Mouse (Mus musculus) embryonic facial prominence, embryonic 11.5 days (tissue): ENCODE measurements around the gene Cnnm4. TPM values are rescaled to one million over a fixed set of nuclear protein-coding genes. Genes with fewer than 3 reads are reported as not detected.

Source experiments
- ATAC-seq: fragments of 200-750 bp; cut with Nextera tagmentation; replicated peaks from 2 replicates; pipeline ENCODE4 v1.8.0; 2017; ENCODE audit warnings: low read depth; ENCODE audit not compliant: insufficient number of reproducible peaks, low FRiP score, low TSS enrichment
- DNase-seq: peaks from one replicate; pipeline ENCODE4 v3.0.0-alpha.2; 2015; ENCODE audit warnings: low spot score
- H3K27ac ChIP-seq: fragments of 300-500 bp; sonication (generic); replicated peaks from 2 replicates; pipeline ENCODE4 v1.5.1; 2014; ENCODE audit warnings: mild to moderate bottlenecking, low read depth, low read length, control low read depth
- H3K27me3 ChIP-seq: fragments of 300-500 bp; sonication (generic); 2 replicates; pipeline ENCODE4 v1.6.1; 2014; ENCODE audit warnings: mild to moderate bottlenecking, low read length, moderate library complexity, mixed read lengths; ENCODE audit not compliant: control insufficient read depth, insufficient read depth
- H3K36me3 ChIP-seq: fragments of 300-500 bp; sonication (generic); replicated peaks from 2 replicates; pipeline ENCODE4 v1.6.1; 2014; ENCODE audit warnings: low read depth, mild to moderate bottlenecking, low read length, moderate library complexity, mixed read lengths; ENCODE audit not compliant: control insufficient read depth, insufficient read depth
- H3K4me1 ChIP-seq: fragments of 300-500 bp; sonication (generic); 2 replicates; pipeline ENCODE4 v1.6.1; 2014; ENCODE audit warnings: low read length, mixed read lengths; ENCODE audit not compliant: control insufficient read depth, insufficient read depth
- H3K4me2 ChIP-seq: fragments of 300-500 bp; sonication (generic); 2 replicates; pipeline ENCODE4 v1.6.1; 2014; ENCODE audit warnings: low read depth, mild to moderate bottlenecking, control low read depth, low read length, moderate library complexity
- H3K4me3 ChIP-seq: fragments of 300-500 bp; sonication (generic); 2 replicates; pipeline ENCODE4 v1.5.1; 2014; ENCODE audit warnings: low read depth, low read length, control low read depth
- H3K9ac ChIP-seq: fragments of 300-500 bp; sonication (generic); replicated peaks from 2 replicates; pipeline ENCODE4 v1.6.1; 2014; ENCODE audit warnings: mild to moderate bottlenecking, control low read depth, low read length
- H3K9me3 ChIP-seq: fragments of 300-500 bp; sonication (generic); replicated peaks from 2 replicates; pipeline ENCODE4 v1.6.1; 2016; ENCODE audit warnings: mild to moderate bottlenecking, low read length, inconsistent platforms, mixed read lengths; ENCODE audit not compliant: control insufficient read depth
- WGBS: fragments of 180-500 bp; shearing (Covaris S2); extraction: QIAGEN DNeasy Blood & Tissue Kit; methylation state at CpG from one replicate; pipeline ENCODE4 v1.1.7; 2014; 5-methylcytosine and 5-hydroxymethylcytosine counted together
- polyA plus RNA-seq: library from polyadenylated mRNA; unstranded; fragments of >200 nt; fragmentation: Nextera tagmentation; extraction: Ambion mirVana; gene quantifications from 2 replicates; pipeline ENCODE4 v1.2.1, GENCODE M21; 2014

The Cnnm4 gene
- polyA plus RNA-seq, 1 experiment from 2014 or later, result 12.8 TPM

DNA sequence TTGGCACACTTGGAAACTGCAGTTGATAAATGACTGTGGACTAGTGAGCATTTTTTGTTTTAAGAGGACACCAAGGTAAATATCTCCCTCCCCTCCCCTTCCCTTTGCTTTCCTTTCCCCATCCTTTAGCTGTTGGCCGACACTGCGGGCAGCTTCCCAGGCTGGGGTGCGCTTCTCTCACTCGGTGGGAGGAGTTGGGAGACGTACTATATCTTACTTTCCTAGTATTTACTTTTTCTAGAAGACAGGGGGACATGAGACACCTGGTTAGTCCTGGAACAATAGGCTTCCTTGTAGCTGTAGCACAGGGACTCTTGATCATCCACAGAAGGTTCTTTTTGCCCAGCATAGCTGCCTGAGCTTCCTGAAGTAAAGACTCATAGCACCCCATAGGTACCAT lies 52.6 kb downstream of the Cnnm4 start:
- H3K4me3 ChIP-seq, result no peak overlapping the region
- 91% methylated on average over 5 of the region's 5 CpGs for WGBS
- no peak overlapping the region for H3K4me2 ChIP-seq
- no peaks in the 10 kb centered on the region for H3K9me3 ChIP-seq
- no peak overlapping the region for H3K27ac ChIP-seq
- H3K27me3 ChIP-seq, result no peaks in the 10 kb centered on the region
- H3K9ac ChIP-seq, result no peak overlapping the region
- DNase-seq (no peak), ATAC-seq (no peak)
- no peaks in the 10 kb centered on the region for H3K4me1 ChIP-seq
- peaks cover 13% of the 10 kb centered on the region for H3K36me3 ChIP-seq

DNA sequence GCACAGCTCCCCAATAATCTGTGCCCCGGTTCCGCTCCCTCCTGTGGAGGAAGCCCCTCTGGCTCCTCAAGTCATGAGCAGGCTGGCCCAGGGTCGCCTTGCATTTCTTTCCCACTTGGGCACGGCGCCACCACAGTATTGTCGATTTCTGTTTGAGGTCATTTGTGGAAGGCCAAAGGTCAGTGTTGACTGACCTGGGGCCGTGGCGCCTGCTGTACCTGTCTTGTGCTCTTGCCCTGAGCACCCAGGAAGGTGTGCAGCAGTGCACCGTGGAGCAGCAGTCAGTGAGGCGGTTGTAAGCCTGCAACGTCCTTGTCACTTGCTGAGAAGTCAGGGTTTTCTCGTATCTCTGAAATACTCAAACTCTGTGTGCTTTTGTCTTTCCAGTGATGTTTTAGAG lies 54.4 kb downstream of the Cnnm4 start:
- H3K4me3 ChIP-seq, result no peak overlapping the region

DNA sequence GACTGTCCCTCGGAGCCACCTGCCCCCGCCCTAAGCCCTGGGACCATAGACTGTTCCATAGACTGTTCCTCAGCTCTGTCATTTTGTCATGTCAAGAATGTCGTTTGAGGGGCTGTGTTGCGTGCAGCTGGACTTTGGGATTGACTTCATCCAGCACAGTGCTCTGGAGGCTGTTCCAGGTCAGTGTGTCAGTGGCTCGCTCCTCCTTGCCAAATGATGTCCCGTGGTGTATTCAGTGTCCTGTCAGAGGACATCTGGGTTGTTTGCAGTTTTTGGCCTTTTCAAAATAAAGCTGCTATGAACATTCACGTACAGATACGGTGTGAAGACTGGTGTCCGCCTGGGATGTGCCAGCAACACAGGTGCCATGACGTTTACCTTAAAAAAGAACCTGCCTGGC lies 55.5 kb downstream of the Cnnm4 start:
- H3K9me3 ChIP-seq, result no peaks in the 10 kb centered on the region
- H3K27me3 ChIP-seq, result no peaks in the 10 kb centered on the region
- H3K9ac ChIP-seq, result no peak overlapping the region
- peaks cover under 1% of the 10 kb centered on the region for H3K36me3 ChIP-seq
- H3K4me3 ChIP-seq, result no peak overlapping the region
- H3K4me2 ChIP-seq, result no peak overlapping the region
- no peak for ATAC-seq
- 92% methylated on average over 10 of the region's 10 CpGs for WGBS
- H3K4me1 ChIP-seq, result no peaks in the 10 kb centered on the region
- DNase-seq, result no peak
- H3K27ac ChIP-seq, result no peak overlapping the region

More for the DNA sequence above, 54.4 kb downstream of the Cnnm4 start:
- Histone ChIP-seq H3K4me1 (no peaks in the 10 kb centered on the region), H3K9me3 (no peaks in the 10 kb centered on the region), H3K27me3 (no peaks in the 10 kb centered on the region), H3K36me3 (peaks cover 6% of the 10 kb centered on the region), H3K4me2 (no peak overlapping the region), H3K27ac (no peak overlapping the region), H3K9ac (no peak overlapping the region)
- DNase-seq (no peak), ATAC-seq (no peak)
- WGBS, result 88% methylated on average over 12 of the region's 12 CpGs

DNA sequence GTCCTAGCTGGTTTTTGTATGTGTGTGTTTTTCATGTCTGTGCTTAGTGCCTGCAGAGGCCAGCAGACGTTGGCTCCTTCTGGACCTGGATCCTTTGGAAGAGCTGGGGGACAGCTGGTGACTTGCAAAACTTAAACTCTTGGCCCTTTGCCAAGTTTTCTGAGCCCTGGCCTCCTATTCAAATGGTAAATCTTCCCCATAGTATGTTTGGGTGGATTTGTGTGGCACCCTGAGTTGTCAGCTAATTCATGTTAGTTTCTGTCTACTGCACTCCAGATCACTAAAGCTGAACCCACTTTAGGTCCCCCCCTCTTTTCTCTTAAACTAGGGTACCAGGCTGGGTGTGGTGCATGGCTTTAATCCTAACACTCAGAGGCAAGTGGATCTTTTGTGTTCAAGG lies 56.9 kb downstream of the Cnnm4 start:
- DNase-seq (peak; percentile 13), ATAC-seq (no peak)
- H3K9ac ChIP-seq, result no peak overlapping the region
- no peaks in the 10 kb centered on the region for H3K9me3 ChIP-seq
- no peak overlapping the region for H3K4me2 ChIP-seq
- 64% methylated on average over 1 of the region's 1 CpGs for WGBS
- H3K4me3 ChIP-seq, result no peak overlapping the region
- no peak overlapping the region for H3K27ac ChIP-seq
- no peaks in the 10 kb centered on the region; the same call in 1 of the 2 replicates for H3K36me3 ChIP-seq
- H3K27me3 ChIP-seq, result no peaks in the 10 kb centered on the region
- no peaks in the 10 kb centered on the region for H3K4me1 ChIP-seq

- Histone ChIP-seq H3K9me3 (no peaks in the 10 kb centered on the region), H3K9ac (no peak overlapping the region), H3K36me3 (no peaks in the 10 kb centered on the region; the same call in 1 of the 2 replicates), H3K4me3 (no peak overlapping the region), H3K27me3 (no peaks in the 10 kb centered on the region), H3K27ac (no peak overlapping the region), H3K4me2 (no peak overlapping the region), H3K4me1 (no peaks in the 10 kb centered on the region)
- ATAC-seq (no peak), DNase-seq (no peak)
- WGBS, result 88% methylated on average over 4 of the region's 4 CpGs
These were observed 57.9 kb downstream of the Cnnm4 start for GRCm38 (mm10) chr1:36529274-36529673.

- H3K27ac ChIP-seq, result no peak overlapping the region
- 93% methylated on average over 4 of the region's 4 CpGs for WGBS
- DNase-seq, result no peak
- no peak for ATAC-seq
- H3K4me1 ChIP-seq, result no peaks in the 10 kb centered on the region
- no peak overlapping the region for H3K4me2 ChIP-seq
- H3K4me3 ChIP-seq, result no peak overlapping the region
- no peak overlapping the region for H3K9ac ChIP-seq
- no peaks in the 10 kb centered on the region; the same call in 1 of the 2 replicates for H3K36me3 ChIP-seq
- H3K27me3 ChIP-seq, result no peaks in the 10 kb centered on the region
- no peaks in the 10 kb centered on the region for H3K9me3 ChIP-seq
These were observed 58.5 kb downstream of the Cnnm4 start for GRCm38 (mm10) chr1:36529875-36530274.

GRCm38 (mm10) chr1:36530485-36530884 lies 59.1 kb downstream of the Cnnm4 start:
- 79% methylated on average over 8 of the region's 8 CpGs for WGBS
- ATAC-seq (no peak), DNase-seq (no peak)
- H3K27ac ChIP-seq, result no peak overlapping the region
- no peak overlapping the region for H3K9ac ChIP-seq
- no peaks in the 10 kb centered on the region; the same call in 1 of the 2 replicates for H3K36me3 ChIP-seq
- no peaks in the 10 kb centered on the region for H3K27me3 ChIP-seq
- H3K4me2 ChIP-seq, result no peak overlapping the region
- H3K4me3 ChIP-seq, result no peak overlapping the region
- H3K4me1 ChIP-seq, result no peaks in the 10 kb centered on the region
- no peaks in the 10 kb centered on the region for H3K9me3 ChIP-seq

DNA sequence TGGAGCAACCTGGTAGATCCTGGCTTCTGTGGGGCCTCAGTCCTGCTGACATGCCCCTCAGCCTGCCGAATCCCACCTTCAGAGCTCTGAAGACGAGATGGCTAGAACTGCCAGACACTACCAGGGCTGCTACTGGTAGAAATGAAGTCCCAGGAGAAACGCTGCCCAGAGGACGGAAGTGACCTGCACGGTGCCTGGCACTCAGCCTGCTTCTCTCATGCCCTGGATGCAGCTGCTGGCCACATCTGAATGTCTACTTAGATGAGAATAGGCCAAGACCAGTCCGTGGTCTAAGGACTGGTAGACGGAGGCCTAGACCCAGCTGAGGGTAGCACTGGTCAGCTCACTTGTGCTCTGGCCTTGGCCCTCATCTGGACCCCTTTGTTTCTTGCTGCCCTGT lies 59.5 kb downstream of the Cnnm4 start:
- H3K36me3 ChIP-seq, result no peaks in the 10 kb centered on the region
- H3K9ac ChIP-seq, result no peak overlapping the region
- H3K27me3 ChIP-seq, result no peaks in the 10 kb centered on the region
- ATAC-seq (no peak), DNase-seq (no peak)
- H3K4me1 ChIP-seq, result no peaks in the 10 kb centered on the region
- H3K4me3 ChIP-seq, result no peak overlapping the region
- 86% methylated on average over 7 of the region's 7 CpGs for WGBS
- H3K9me3 ChIP-seq, result no peaks in the 10 kb centered on the region
- H3K4me2 ChIP-seq, result no peak overlapping the region
- H3K27ac ChIP-seq, result no peak overlapping the region
